Mouse (Mus musculus): ENCODE measurements around the gene Necap2.

Gene Necap2

DNA sequence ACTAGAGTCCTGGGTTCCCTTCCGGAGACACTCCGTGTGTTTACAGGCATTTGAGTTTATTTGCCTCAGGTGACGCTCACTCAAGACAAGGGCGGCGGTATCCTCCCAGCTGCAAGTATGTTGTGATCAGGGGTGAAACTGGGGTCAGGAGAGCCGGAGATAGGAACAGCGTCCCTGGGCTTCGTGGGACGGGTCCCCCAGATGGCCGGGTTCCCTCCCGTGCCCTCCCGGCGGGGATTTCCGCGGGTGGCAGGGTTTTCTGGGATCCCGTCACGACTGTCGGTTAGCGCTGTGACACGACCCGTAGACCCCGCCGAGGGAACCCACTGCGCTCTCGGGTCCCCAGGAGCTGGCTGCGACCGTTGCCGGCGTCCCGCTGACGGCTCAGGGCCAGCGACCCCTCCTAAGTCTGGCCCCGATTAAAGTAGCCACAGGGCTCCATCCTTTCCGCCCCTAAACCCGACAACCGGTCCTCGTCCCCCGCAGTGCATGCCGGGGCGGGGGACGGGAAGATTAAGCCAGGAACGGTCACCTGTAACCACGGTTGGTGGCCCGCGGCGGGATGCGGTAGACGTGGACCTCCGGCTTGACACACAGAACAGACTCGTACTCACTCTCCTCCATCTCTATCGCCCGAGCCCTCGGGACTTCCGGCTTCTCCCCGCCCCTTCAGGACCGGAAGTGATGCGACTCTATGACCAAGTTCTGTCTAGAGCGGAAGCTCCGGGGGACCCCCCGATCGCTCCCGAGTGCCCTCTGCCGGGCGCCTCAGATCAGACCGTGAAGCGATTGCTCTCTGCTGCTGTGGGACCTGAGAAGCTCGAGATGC is at the start of gene Necap2:
Gene Necap2 (minus strand): TSS at position 677 of the 829 bp plus-strand sequence.
- in situ Hi-C loops (cut with MboI, MseI), result no loop called here

DNA sequence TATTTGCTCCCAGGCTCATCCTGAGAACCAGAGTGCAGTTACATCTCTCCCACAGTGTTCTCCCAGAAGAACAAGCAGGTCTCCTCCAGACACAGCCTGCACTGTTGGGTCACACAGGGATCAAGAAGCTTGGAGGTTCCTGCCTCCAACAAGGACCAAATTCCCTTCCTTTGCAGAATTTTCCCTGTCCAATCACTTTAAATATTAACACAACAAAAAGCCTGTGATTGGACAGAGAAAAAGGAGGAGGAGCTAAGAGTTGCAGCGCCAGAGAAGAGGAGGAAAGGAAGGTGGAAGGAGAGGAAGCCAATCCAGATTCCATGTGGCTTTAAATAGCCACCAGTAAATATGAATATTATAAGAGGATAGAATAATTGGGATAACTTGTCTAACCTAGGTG is 44.9 kb upstream of the Necap2 start:
- in situ Hi-C loops (cut with MboI, MseI), result no loop called here

DNA sequence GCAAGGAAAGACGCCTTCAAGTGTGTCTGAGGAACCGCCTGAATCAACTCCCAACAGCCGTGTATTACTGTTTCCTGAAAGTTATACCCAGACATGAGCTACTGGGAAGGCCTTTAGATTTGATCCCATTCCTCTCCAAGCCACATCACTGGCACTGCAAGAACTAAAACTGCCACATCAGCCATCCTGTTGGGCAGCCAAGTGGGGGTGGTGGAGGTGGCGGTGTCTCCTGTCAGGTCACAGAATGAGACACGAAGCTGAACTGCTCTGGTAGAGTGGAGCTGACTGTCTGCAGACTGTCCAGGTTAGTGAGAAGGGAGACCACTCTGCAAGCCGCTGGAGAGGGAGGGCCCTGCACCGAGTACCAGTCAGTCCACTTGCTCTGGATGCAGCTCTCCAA is 44.5 kb upstream of the Necap2 start:
- in situ Hi-C loops (cut with MboI, MseI), result no loop called here

DNA sequence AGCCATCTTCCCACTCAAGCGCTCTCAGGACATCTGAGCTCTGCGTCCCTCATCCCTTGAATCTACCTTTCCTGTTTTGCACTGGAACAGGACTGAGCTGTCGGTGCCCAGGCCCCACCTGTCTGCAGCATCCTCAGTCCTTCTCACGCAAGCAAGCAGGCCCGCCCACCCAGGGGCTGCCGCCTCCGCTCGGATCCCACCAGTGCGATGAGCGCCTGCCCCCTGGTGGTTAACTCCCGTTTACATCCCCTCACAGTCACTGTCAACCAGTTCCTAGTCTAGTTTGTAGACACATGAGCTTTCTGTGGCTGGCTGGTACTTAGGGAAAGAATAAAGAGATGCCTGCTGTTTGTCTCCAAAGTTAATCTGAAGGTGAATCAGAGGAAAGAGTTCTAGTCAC is 42.5 kb upstream of the Necap2 start:
- in situ Hi-C loops (cut with MboI, MseI), result no loop called here

DNA sequence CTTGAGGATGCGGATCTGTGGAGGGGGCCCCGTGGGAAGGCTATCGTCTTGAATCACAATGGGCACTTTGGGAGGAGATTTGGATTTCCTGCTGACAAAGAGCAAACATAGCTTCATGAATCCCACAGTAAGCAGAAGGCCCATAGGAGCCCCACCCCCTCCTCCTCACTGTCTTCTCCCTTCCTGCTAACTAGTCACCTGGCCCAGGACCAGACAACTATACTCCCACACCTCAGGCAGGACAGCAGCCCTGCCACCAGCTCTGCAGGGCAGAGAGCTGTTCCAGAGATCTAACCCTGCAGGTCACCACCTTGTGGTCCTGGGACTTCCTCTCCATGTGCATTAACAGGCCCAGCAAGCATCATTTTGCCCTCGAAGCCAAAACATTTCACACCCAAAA is 40.5 kb upstream of the Necap2 start:
- in situ Hi-C loops (cut with MboI, MseI), result no loop called here

DNA sequence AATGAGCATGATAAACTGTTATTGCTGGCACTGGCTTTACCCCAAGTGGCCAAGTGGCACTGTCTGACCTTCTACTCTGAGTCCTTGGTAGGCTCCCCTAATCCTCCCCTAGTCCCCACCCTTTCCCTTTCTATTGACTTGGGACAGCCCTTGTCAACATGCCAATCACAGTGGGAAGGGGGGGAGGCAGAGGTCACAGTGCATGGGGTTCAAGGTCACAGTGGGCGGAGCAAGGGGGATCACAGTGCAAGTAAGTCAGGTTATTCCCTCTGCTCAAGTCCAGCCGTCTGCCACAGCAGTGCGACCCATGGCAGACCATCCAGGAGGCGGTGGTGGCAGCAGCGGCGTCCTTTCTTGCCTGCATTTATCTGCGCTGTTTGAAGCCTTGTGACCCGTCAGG is 37.2 kb upstream of the Necap2 start:
- in situ Hi-C loops (cut with MboI, MseI), result no loop called here

DNA sequence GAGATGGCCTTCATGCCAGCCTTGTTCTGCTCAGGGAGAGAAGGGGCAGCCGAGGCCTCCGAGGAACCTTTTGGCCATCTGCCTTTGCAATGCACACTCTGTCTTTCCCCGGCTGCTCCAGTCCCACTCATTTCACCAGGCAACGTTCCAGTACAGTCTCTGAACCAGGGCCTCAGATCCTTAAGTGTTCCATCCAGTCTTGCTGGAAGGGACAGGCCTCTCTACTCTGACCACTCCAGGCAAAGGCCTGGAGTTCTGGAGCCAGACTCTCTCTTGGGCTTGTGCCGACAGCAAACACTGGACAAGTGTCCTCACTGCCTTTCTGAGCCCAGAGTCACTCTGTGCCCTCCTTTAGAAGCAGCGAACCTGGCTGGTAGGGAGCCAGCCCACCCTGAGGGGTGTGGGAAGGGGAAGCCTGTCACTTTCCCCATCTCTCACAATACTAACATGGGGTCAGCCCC is 36.4 kb upstream of the Necap2 start:
- in situ Hi-C loops (cut with MboI, MseI), result no loop called here

DNA sequence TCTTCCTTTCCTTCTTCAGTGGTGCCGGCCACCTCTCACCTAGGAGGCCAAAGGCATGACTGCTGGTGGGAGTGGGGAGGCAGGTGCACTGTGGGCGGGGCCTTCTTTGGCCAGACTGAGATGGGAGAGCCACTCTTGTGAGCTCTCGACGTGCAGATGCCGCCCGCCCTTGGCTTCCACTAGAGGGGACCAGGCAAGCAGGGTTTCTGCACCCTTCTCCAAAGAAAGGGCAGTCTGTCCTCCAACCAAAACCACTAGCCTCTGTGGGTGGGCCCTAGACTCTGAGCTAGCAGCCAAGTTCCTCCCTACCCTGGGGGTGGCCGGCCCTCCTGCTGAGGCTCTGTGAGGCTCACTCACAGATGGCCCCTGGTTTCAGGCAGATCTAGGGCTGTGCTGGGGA is 35.7 kb upstream of the Necap2 start:
- in situ Hi-C loops (cut with MboI, MseI), result no loop called here

DNA sequence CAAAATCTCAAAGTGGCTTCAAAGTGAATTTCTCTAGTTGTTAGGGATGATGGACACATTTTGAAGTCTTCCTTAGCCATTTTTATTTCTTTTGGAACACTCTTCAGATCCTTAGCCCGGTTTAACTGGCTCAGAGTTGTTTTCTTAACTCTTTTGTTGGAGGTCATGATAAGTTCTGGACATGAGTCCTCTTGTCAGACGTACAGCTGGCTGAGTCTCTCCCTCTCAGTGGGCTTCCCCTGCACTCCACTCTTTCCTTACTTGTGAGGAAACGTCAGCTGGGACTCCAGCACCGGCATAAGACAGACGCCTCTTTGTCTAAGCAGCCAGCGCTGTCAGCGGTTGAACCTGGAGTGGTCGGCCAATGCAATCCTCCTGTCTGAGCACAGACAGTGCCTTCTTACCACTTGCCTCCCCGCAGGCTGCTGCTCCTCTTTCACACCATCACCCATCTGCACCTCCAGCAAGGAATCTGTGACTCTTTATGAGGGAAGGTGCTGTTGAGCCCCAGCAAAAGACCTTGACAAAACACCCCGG is 30.1 kb upstream of the Necap2 start:
- in situ Hi-C loops (cut with MboI, MseI), result no loop called here

DNA sequence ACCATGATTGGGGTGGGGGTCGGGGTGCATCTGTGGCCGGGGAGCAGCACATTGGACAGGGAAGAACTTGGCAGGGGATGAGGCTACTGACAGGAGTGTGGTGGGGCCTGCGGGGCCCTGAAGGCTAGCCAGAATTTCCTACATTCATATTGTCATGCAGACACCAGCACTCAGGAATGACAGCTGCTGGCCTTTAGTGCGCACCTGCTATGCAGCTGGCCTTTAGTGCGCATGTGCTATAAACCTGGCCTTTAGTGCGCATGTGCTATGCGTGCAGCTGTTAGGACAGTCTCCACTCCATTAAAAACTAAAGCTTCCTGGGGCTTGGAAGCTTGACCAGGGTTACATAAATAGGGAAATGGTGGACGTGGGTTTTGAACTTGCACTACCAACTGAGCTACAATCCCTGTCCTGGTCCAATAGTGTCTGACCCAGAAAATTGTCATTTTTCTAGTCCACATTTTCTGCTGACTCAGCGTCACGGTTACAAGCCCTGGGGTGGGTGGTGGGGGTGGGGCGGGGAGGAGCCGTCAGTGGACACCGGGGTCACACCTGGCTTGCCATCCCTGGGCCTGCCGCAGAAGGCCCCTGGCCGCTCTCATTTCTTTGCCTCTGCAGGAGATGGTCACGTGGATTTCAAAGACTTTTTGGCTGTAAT is 28.5 kb upstream of the Necap2 start:
- in situ Hi-C loops (cut with MboI, MseI), result no loop called here

DNA sequence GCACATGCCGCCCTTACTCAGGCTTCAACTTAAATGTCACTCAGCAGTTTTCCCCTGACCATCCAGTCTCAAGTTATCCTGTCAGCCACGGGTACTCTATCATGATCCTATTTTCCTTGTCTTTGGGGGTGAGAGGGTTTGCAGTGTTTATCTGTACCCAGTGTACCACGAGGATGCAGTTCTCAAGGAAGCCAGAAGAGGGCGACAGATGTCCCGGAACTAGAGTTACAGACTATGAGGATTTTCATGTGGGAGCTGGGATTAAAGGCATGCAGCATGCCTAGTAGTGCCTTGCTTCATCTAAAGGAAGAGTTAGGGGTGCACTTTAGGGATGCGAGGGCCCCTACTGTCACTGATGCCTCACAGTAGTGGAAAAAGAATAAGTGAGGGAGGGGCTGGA is 23.7 kb upstream of the Necap2 start:
- in situ Hi-C loops (cut with MboI, MseI), result no loop called here

DNA sequence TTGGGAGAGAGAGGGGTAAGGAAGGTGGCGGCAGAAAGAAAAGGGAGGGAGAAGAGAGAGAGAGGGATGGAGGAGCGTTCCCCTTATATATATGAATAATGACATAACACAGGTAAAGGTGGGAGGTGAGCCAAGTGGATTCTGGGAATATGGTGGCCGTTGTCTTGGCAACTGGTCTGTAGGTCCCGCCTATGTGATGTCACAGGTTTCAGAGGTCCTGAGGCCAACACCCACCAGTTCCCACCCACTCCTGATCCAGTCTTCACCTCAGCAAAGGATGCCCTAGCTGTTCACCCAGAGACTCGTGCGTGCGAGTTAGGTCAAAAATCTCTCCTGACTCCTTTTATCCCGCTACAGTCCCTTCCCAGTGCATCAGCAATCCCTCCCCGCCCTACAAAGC is 23.1 kb upstream of the Necap2 start:
- in situ Hi-C loops (cut with MboI, MseI), result no loop called here

DNA sequence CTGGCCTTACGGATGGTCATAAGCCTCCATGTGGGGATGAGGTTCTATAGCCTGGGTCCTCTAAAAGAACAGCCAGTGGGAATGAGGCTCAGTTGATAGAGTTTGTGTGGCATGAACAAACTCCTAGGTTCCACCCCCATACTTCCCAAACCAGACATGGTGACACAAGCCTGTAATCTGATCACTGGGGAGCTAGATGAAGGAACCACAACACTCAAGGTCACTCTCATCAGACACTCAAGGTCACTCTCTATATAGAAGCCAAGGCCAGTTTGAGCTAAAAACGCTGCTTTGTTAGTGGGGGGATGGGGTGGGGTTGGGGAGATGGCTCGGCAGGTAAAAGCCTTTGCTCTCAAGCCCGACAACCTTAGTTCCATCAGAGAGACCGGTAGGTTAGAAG is 21.8 kb upstream of the Necap2 start:
- in situ Hi-C loops (cut with MboI, MseI), result no loop called here

DNA sequence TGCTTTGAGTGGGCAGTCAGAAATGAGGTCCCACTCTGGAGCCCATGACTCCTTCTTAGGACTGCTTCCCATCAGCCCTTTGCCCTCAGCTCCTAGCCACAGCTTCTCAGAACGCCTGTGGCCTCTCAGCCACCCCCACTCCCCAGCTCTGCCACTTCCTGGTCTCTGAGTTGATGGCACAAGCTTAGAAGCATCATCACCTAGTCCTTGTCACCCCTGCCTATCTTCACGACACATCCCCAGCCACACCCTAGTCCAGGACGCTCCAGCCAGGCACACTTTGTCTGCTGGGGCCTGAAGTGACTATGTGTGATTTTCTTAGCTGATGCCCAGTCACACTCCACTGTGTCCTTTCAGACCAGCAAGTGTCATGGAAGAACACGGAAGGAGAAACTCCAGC is 20.8 kb upstream of the Necap2 start:
- in situ Hi-C loops (cut with MboI, MseI), result no loop called here

DNA sequence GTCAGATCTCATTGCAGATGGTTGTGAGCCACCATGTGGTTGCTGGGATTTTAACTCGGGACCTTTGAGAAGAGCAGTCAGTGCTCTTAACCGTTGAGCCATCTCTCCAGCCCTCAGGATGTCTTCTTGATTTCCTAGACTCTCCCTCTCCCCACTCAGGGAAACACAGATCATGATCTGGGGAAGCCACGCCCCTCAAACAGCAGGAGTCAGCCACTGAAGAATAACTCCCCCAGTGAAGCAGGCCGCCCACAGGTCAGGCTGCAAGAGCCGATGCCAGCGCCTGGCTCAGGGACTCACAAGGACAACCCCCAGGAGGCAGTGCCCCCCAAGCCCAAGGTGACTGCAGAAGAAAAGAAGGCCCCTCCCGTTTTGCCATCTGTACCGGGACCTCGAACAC is 18.6 kb upstream of the Necap2 start:
- in situ Hi-C loops (cut with MboI, MseI), result no loop called here

DNA sequence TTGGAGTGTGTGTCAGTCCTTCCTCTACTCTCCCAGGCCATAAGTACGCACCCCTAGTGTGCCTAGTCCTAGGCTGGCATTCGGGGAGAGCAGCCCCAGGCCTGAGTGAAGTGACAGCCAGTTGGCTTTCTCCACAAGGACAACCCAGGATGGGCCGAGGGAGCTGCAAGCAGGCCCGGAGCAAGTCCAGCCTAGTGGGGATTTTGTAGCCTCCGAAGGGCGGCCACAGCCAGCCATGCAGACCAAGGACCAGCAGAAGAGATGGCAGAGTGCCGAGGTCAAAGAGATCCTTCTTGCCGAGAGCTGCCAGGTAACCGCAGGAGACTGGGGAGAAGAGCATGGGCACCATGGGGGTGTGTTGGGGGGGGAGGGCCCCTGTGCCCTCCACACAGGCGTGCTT is 16.9 kb upstream of the Necap2 start:
- in situ Hi-C loops (cut with MboI, MseI), result no loop called here

DNA sequence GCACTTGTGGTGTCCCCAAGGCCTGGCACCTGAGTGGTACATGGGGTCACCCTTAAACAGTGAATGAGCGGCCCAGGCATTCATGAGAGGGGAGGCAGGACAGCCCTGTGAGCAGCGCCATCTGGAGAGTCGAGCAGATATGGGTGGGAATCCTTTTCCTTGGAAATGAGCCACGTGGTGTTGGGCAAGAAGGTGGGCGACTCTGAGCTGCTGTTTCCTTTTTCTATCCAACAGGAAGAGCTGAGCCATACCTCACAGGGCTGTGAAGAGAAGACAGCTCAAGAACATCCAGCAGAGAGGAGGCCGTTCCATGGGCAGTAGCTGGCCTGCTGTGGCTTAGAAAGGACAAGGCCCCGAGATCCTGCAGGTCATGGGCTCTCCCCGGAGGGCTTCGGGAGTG is 10.6 kb upstream of the Necap2 start:
- in situ Hi-C loops (cut with MboI, MseI), result no loop called here

DNA sequence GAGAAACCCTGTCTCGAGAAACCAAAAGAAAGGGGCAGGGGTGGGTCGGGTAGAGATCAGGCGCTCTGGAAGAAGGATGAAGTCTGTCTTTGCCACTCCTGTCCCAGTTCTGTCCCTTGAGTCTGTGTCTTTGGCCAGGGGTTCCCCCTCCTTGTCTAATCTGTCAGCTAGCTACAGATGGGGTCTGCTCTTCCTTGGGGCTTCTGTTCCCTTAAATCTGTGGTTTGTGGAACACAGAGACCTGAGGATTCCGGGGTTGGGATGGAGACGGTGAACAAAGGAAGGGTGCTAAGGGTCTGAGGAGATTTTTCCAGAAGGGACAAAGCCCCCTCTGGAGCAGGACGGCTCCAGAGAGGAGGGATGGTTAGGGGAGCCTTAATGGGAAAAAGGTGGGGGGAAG is 9.9 kb upstream of the Necap2 start, which contains the start of gene Spata21:
Gene Spata21 (plus strand): TSS at position 301 of the 400 bp plus-strand sequence.
- in situ Hi-C loops (cut with MboI, MseI), result no loop called here

DNA sequence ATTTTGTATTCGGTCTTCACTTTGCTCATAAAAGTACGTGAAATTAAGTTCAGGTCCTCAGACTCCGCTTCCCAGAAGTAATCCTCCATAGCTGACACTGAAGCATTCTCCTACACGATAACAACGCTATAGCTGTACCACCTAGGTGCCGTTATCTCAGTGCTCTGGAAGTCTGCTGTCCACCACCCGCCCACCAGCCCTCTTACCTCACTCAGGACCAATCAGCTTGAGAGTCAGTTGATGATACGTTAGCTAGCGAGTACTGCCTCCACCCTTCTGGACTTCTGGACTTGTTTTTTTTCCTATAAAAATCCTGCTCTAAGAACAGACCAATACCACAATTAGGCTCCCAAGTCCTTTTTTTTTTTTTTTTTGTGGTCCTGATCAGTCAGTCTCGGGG is 8.7 kb upstream of the Necap2 start:
- in situ Hi-C loops (cut with MboI, MseI), result no loop called here

DNA sequence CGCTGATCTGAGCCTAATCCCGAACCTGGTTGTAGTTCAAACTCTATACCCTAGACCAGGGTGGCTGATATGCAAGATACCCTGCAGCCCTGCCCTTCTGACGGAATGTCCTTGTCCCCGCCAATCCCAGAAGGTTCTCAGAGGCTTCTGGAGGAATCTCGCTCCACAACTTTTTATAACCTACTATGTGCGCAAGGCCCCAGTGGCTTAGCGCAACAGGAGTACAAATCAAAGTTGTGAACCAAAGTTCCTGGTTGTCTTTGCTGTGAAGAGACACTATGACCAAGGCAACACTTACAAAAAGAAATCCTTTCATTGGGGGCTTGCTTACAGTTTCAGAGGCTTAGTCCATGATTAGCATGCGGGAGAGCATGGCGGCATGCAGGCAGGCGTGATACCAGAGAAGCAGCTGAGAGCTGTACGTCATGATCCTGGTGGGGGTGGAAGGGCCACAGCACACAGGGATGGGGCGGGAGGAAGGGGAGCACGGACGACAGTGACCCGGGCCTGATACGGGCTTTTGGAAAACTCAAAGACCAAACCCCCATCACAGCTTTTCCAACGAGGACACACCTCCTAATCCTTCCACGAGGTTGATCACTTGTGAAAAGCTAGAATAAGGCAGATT is 467 bp upstream of the Necap2 start:
- in situ Hi-C loops (cut with MboI, MseI), result no loop called here

DNA sequence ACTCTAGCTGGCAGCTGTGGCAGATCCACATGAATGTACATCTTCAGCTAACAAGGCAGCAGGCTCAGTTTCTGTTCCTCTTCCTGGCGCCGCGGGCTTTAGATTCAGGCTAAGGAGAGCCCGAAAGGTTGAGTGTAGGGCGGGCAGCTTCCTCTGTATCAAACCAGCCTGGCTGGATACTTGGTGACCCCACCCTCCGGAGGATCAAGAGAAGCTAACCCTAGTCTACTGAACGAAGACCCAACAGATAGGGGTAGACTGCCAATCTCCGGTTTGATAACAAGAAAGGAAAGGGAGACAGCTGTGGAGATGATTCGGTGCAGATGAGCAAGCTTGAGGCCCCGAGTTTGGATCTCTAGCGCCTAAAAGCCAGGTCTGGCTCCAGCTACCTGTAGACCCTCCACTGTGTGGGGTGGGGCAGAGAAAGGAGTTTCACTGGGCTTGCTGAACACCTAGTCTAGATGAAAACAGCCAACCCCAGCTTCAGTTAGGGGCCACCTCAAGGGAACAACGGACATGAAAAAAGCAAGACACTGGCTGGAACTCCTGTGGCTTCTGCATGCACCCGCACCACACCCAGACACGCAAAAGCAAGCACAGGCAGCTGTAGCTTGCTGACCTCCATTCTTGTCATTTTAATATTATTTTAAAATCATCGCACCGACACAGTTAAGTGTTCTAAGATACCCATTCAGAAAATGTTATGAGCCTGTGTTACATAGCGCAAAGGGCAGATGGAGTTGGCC is 1.2 kb downstream of the Necap2 start:
- in situ Hi-C loops (cut with MboI, MseI), result no loop called here

DNA sequence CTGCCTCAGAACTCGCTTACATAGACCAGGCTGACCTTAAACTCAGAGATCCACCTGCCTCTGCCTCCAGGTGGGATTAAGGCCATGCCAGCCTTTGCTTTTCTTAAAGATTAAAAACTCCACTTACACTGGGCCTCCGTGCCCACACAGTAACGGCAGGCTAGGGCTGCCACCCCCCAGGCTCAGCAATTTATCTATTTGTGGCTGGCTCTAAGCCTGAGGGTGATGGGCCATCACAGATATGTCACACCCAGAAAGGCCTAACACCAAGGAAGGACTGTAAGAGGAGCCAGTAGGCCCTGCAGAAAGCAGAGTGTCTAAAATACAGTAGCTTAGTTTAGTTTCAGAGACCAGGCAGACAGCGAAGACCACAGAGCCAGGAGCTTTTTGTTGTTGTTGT is 4.0 kb downstream of the Necap2 start:
- in situ Hi-C loops (cut with MboI, MseI), result no loop called here
